In genomic region chr16:24339320-24340265, GRCm38 (mm10) we compare ENCODE assay signal across 10 mouse cellular contexts. TPM values are rescaled to one million over a fixed set of nuclear protein-coding genes. Genes with fewer than 3 reads are reported as not detected.
DNase-seq lines count a peak whose midpoint lies in the region; ATAC-seq lines count a peak whose summit lies in the region.
"Had no signal": no experiment of that assay in that cellular context is flagged by ENCODE, and none has a peak within 500 bp of the region (broad histone marks: within the 10 kb centered on the region; RNA-seq: fewer than 3 reads in every experiment).

No protein-coding gene starts in this region.

- no peak overlapping the region for H3K27ac ChIP-seq in limb, embryonic 11.5 days (replicated peaks; ENCODE audit: low read depth, low read length)
- H3K27ac ChIP-seq: hindbrain, embryonic 13.5 days; macrophage had no signal

- no peaks in the 10 kb centered on the region for H3K36me3 ChIP-seq in limb, embryonic 11.5 days (ENCODE audit: control insufficient read depth, insufficient read depth, low read length)
- H3K36me3 ChIP-seq: hindbrain, embryonic 13.5 days had no signal

- H3K4me1 ChIP-seq in limb, embryonic 11.5 days (ENCODE audit: control insufficient read depth, insufficient read depth, low read length) = no peaks in the 10 kb centered on the region
- H3K4me1 ChIP-seq: hindbrain, embryonic 13.5 days had no signal

- DNase-seq in CD4-positive helper T cell, adult 2 months (ENCODE audit: low read depth, low spot score) = peak; percentile 56
- DNase-seq in limb, embryonic 11.5 days (ENCODE audit: low spot score) = peak; percentile 62
- DNase-seq in cerebellum, adult 11-12 months = no peak
- DNase-seq in kidney, postnatal 10 days = no peak

- no peak overlapping the region for H3K9ac ChIP-seq in limb, embryonic 11.5 days (ENCODE audit: low read length)
- H3K9ac ChIP-seq: hindbrain, embryonic 13.5 days had no signal

- no peak overlapping the region for H3K4me3 ChIP-seq in limb, embryonic 11.5 days (ENCODE audit: low read depth, low read length)
- H3K4me3 ChIP-seq: erythroblast, embryonic 14.5 days; hindbrain, embryonic 13.5 days had no signal

- no peaks in the 10 kb centered on the region for H3K9me3 ChIP-seq in limb, embryonic 11.5 days (ENCODE audit: control insufficient read depth, low read length)
- H3K9me3 ChIP-seq: hindbrain, embryonic 13.5 days had no signal

- peak; percentile 79 for ATAC-seq in activated CD4-positive, CD25-positive, alpha-beta regulatory T cell, adult 4 months
- no peak for ATAC-seq in limb, embryonic 11.5 days (ENCODE audit: insufficient number of reproducible peaks, low FRiP score, low TSS enrichment, low read depth)
- ATAC-seq in neutrophil, adult 5-6 weeks (ENCODE audit: extremely low read depth, insufficient number of reproducible peaks, low FRiP score, poor library complexity, severe bottlenecking) = peak; percentile 39; the same call in 1 of the 2 replicates
- no peak for ATAC-seq in erythroblast, adult 5-6 weeks (replicated peaks; ENCODE audit: low FRiP score, poor library complexity, severe bottlenecking)

- H3K4me2 ChIP-seq in limb, embryonic 11.5 days (ENCODE audit: low read depth, severe bottlenecking) = no peak overlapping the region
- H3K4me2 ChIP-seq: hindbrain, embryonic 13.5 days had no signal

- WGBS in limb, embryonic 11.5 days = 37% methylated on average over 10 of the region's 10 CpGs

- no peaks in the 10 kb centered on the region for H3K27me3 ChIP-seq in limb, embryonic 11.5 days (ENCODE audit: control insufficient read depth, insufficient read depth, low read length)
- H3K27me3 ChIP-seq: hindbrain, embryonic 13.5 days had no signal

RNA-seq across cellular contexts. Expression of gene Lpp, which starts 53.7 kb away (rescaled TPM):
- 10 to 100 TPM; 15.5 to 16.8 TPM for polyA plus RNA-seq in activated CD4-positive, CD25-positive, alpha-beta regulatory T cell, adult 4 months (2017; shearing (Covaris generic))
- 38.2 and 44.0 TPM in 2 replicates for polyA plus RNA-seq in limb, embryonic 11.5 days (2014; fragmentation: Nextera tagmentation; extraction: Ambion mirVana)
- total RNA-seq in neutrophil, adult 5-6 weeks (2017) = 24.1 and 27.4 TPM in 2 replicates
- 0.42 and 3.3 TPM in 2 replicates for total RNA-seq in erythroblast, adult 5-6 weeks (2015; ENCODE audit: low replicate concordance)
- total RNA-seq in erythroblast, adult 5-6 weeks (2017; ENCODE audit: low replicate concordance) = 1.3 and 2.0 TPM in 2 replicates
- polyA plus RNA-seq: erythroblast, embryonic 14.5 days had no signal

Comparison
In these comparisons a context has a peak if more than half of its experiments do, and no peak if none do; other contexts are left out.
1. DNase-seq: peak in CD4-positive helper T cell, adult 2 months (single experiment) and limb, embryonic 11.5 days (single experiment); none in cerebellum, adult 11-12 months (single experiment) and kidney, postnatal 10 days (single experiment).
2. ATAC-seq: peak in activated CD4-positive, CD25-positive, alpha-beta regulatory T cell, adult 4 months (single experiment) and neutrophil, adult 5-6 weeks (single experiment); none in limb, embryonic 11.5 days (single experiment) and erythroblast, adult 5-6 weeks (single experiment).